Mouse (Mus musculus) spleen, adult 2 months (tissue): ENCODE measurements around the gene Cntrl.

Experiments used
- CTCF ChIP-seq: fragments of 200-500 bp; IDR thresholded peaks from 2 replicates; pipeline ENCODE4 v1.5.1; 2011; ENCODE audit warnings: mild to moderate bottlenecking, inconsistent platforms; ENCODE audit not compliant: insufficient read depth, insufficient read length, insufficient replicate concordance; ENCODE audit errors: extremely low read depth
- POLR2A ChIP-seq: fragments of 200-500 bp; IDR thresholded peaks from 2 replicates; pipeline ENCODE4 v1.6.1; 2011; ENCODE audit warnings: low read depth, low read length, inconsistent platforms

- no peak for TF ChIP-seq POLR2A
- no peak for TF ChIP-seq CTCF
Measured at GRCm38 (mm10) chr2:35061338-35061737, 48.0 kb upstream of the Cntrl start, which contains the start of gene Hc.
